Mouse (Mus musculus) bone marrow, adult 2 months (tissue): ENCODE data around the gene Pus7. TPM values are rescaled to one million over a fixed set of nuclear protein-coding genes. Genes with fewer than 3 reads are reported as not detected.
"Not testable (repeated sequence)": the region's sequence is repeated elsewhere in the genome, so short reads cannot be mapped to it uniquely, and the experiment has no call there.

Experiments used
- H3K27ac ChIP-seq: fragments of 200-500 bp; 2 replicates; pipeline ENCODE4 v1.5.1; 2012; ENCODE audit warnings: low read depth, mild to moderate bottlenecking, control low read depth, inconsistent platforms, low read length; ENCODE audit not compliant: control insufficient read depth, poor library complexity, insufficient read depth
- H3K4me1 ChIP-seq: fragments of 200-500 bp; 2 replicates; pipeline ENCODE4 v1.6.1; 2011; ENCODE audit warnings: low read length; ENCODE audit not compliant: control insufficient read depth, insufficient read depth
- H3K4me3 ChIP-seq: fragments of 200-500 bp; replicated peaks from 2 replicates; pipeline ENCODE3; 2011; ENCODE audit warnings: mild to moderate bottlenecking, low read depth, low read length, control low read depth; ENCODE audit not compliant: control insufficient read depth
- CTCF ChIP-seq: fragments of 200-500 bp; IDR thresholded peaks from 2 replicates; pipeline ENCODE4 v1.5.1; 2011; ENCODE audit warnings: low read length, control low read depth; ENCODE audit not compliant: control insufficient read depth, insufficient read depth
- POLR2A ChIP-seq: fragments of 200-500 bp; IDR thresholded peaks from 2 replicates; pipeline ENCODE4 v1.6.1; 2011; ENCODE audit warnings: low read depth, mild to moderate bottlenecking, control low read depth, low read length, borderline replicate concordance; ENCODE audit not compliant: control insufficient read depth
- WGBS: fragments of 180-500 bp; shearing (Covaris S2); methylation state at CpG from one replicate; pipeline ENCODE4 v1.1.7; 2018; 5-methylcytosine and 5-hydroxymethylcytosine counted together
- polyA plus RNA-seq: library from polyadenylated mRNA; stranded (reverse); fragments of >200 nt; gene quantifications from 2 replicates; pipeline ENCODE4 v1.2.4, GENCODE M21; 2011; ENCODE audit warnings: low replicate concordance; ENCODE audit not compliant: missing spikeins, insufficient read depth, insufficient read length

Pus7 gene
- polyA plus RNA-seq, 1 experiment = 15.4 TPM

DNA sequence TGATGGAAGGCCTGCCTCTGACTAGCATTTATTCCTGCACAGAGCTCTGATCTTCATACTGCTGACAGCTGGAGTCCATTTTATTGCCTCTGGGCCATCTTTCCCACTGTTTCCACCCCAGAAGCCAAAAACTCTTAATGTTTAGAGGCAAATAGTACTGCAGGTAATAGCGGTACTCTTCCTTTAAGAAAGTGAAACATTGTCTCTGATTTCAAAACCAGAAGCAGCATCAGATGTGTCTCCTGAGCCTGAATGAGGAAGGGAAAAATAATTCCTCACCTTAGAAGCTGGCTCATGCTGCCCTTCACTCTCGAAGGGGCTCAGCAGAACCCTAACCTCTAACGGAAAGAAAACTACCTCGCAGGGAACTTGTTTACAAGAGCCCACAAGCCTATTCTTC lies 72.3 kb downstream of the Pus7 start:
- no peaks in the 10 kb centered on the region for H3K4me1 ChIP-seq
- no peak overlapping the region for H3K4me3 ChIP-seq
- TF ChIP-seq CTCF (no peak), POLR2A (no peak)
- no peak overlapping the region for H3K27ac ChIP-seq
- WGBS = 89% methylated on average over 4 of the region's 4 CpGs

- H3K27ac ChIP-seq = no peak overlapping the region
- H3K4me3 ChIP-seq = no peak overlapping the region
- 88% methylated on average over 1 of the region's 1 CpGs for WGBS
- no peaks in the 10 kb centered on the region for H3K4me1 ChIP-seq
- no peak for TF ChIP-seq POLR2A
- no peak for TF ChIP-seq CTCF
These were observed 73.8 kb downstream of the Pus7 start for GRCm38 (mm10) chr5:23709661-23710060.

- not testable (repeated sequence) for H3K27ac ChIP-seq, H3K4me1 ChIP-seq, H3K4me3 ChIP-seq
- 94% methylated on average over 34 of the region's 34 CpGs for WGBS
These were observed 76.6 kb downstream of the Pus7 start for GRCm38 (mm10) chr5:23706601-23707597.

GRCm38 (mm10) chr5:23697457-23697856 lies 86.1 kb downstream of the Pus7 start:
- Histone ChIP-seq H3K27ac (no peak overlapping the region), H3K4me3 (no peak overlapping the region), H3K4me1 (no peaks in the 10 kb centered on the region)
- TF ChIP-seq POLR2A = no peak
- TF ChIP-seq CTCF = no peak
- WGBS = 93% methylated on average over 1 of the region's 1 CpGs

Other genes starting within 250 kb of the Pus7 start
- 8.9 and 22.8 TPM in 2 replicates for gene Srpk2, start 99.1 kb downstream of the Pus7 start, polyA plus RNA-seq
- 11.3 and 11.7 TPM in 2 replicates for gene Rint1, start 4.0 kb upstream of the Pus7 start, polyA plus RNA-seq
- 42.3 and 61.4 TPM in 2 replicates for gene Tomm7, start 60.5 kb upstream of the Pus7 start, polyA plus RNA-seq
- gene Fam126a, start 247.0 kb upstream of the Pus7 start, polyA plus RNA-seq = 66.5 and 72.3 TPM in 2 replicates